Mouse (Mus musculus): ENCODE measurements around the gene Fv1. TPM values are rescaled to one million over a fixed set of nuclear protein-coding genes. Genes with fewer than 3 reads are reported as not detected.

Gene Fv1
- total RNA-seq, 1 experiment: 1.6 TPM

DNA sequence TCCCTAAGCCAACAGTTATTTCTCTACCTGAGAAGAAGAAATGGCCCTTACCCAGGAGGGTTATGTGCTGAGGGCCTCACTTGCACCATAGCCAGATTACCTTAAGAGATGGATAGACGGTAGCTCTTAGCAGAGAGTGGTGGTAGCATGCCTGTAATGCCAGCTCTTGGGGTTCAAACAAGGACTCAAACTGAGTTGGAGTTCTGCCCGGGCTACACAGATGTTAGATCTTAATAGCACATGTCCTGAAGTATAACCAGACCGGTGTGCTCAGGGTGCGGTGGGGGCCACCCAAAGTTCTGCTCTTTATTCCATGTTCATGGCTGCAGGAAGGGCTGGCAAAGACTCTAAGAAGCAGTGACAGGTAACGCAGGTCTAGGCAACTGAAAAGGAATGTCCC lies 40.7 kb downstream of the Fv1 start:
- no peak for DNase-seq (ENCODE audit: low read depth, low spot score)
- Histone ChIP-seq H3K27ac (ENCODE audit: insufficient read depth, low read depth, low read length, poor library complexity, severe bottlenecking) (no peak overlapping the region), H3K4me1 (ENCODE audit: control insufficient read depth in 2 of 2, insufficient read depth in 2 of 2, low read length in 2 of 2, poor library complexity in 1 of 2) (peaks cover 0 to 1% of the 10 kb centered on the region in 2 experiments; a peak in 1 of 4 replicates), H3K36me3 (ENCODE audit: control insufficient read depth, insufficient read depth, low read length, poor library complexity, severe bottlenecking) (peaks cover 3% of the 10 kb centered on the region; the same call in 1 of the 2 replicates), H3K4me3 (ENCODE audit: insufficient read depth in 1 of 2, low read depth in 1 of 2, low read length in 2 of 2, poor library complexity in 1 of 2, severe bottlenecking in 1 of 2) (no peak overlapping the region), H3K9me3 (ENCODE audit: control insufficient read depth, insufficient read depth, low read depth, low read length) (no peaks in the 10 kb centered on the region), H3K9ac (ENCODE audit: insufficient read depth, low read depth, low read length, poor library complexity, severe bottlenecking) (no peak overlapping the region)
- no peak for TF ChIP-seq MAFK (IDR thresholded peaks at IDR 0.05; ENCODE audit: insufficient read depth, low read depth, low read length)
- no peak for TF ChIP-seq ZC3H11A (IDR thresholded peaks at IDR 0.05; ENCODE audit: borderline replicate concordance, low read depth, low read length)
- no peak for TF ChIP-seq HCFC1 (IDR thresholded peaks at IDR 0.05; ENCODE audit: borderline replicate concordance, insufficient read depth, low read length)
- no peak for TF ChIP-seq CHD2 (IDR thresholded peaks at IDR 0.05; ENCODE audit: low read depth, low read length)
- no peak for TF ChIP-seq ZNF384 (IDR thresholded peaks at IDR 0.05; ENCODE audit: low read depth, low read length)
- in situ Hi-C loops (cut with MboI; ENCODE audit: low sequenced_read_pairs in 2 of 2, unreplicated experiment in 2 of 2): no loop called here

DNA sequence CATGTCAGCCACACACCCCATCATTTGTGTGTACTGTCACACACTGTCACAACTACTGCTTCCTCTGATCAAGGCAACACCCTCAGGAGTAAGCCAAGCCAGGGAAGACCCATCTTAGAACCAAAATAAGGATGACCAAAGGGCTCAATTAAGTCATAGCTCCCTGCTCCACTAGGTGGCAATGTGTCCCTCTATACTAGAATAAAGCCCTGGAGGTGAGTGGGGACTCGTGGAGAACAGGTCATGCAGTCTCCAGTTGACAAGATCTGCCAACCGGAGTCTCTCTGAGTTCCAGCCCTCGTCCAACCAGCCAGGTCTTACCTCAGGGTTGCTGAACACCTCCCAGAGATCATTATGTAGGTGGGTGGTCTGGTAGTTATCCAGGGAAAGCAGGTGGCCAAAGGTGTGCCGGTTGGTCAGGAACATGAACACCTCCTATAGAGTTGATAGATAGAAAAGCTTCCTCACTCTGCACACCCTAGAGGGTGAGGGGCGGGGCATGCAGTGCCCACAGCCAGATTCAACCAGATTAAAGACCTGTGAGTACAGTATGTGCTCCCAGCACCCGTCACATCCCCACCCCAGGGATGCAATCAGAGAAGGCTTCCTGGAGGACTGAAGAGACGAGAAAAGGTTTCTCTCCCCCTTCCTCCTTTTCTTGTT lies 49.8 kb downstream of the Fv1 start:
- Histone ChIP-seq H3K4me3 (ENCODE audit: insufficient read depth in 1 of 2, low read depth in 1 of 2, low read length in 2 of 2, poor library complexity in 1 of 2, severe bottlenecking in 1 of 2) (no peak overlapping the region), H3K9ac (ENCODE audit: insufficient read depth, low read depth, low read length, poor library complexity, severe bottlenecking) (no peak overlapping the region), H3K9me3 (ENCODE audit: control insufficient read depth, insufficient read depth, low read depth, low read length) (no peaks in the 10 kb centered on the region), H3K27ac (ENCODE audit: insufficient read depth, low read depth, low read length, poor library complexity, severe bottlenecking) (no peak overlapping the region; the same call in 1 of the 2 replicates), H3K36me3 (ENCODE audit: control insufficient read depth, insufficient read depth, low read length, poor library complexity, severe bottlenecking) (peaks cover 13% of the 10 kb centered on the region; the same call in 1 of the 2 replicates), H3K4me1 (ENCODE audit: control insufficient read depth in 2 of 2, insufficient read depth in 2 of 2, low read length in 2 of 2, poor library complexity in 1 of 2) (peaks cover 0 to 11% of the 10 kb centered on the region in 2 experiments; a peak in 2 of 4 replicates)
- TF ChIP-seq MAFK (IDR thresholded peaks at IDR 0.05; ENCODE audit: insufficient read depth, low read depth, low read length) (no peak), HCFC1 (IDR thresholded peaks at IDR 0.05; ENCODE audit: borderline replicate concordance, insufficient read depth, low read length) (no peak), ZNF384 (IDR thresholded peaks at IDR 0.05; ENCODE audit: low read depth, low read length) (no peak), ZC3H11A (IDR thresholded peaks at IDR 0.05; ENCODE audit: borderline replicate concordance, low read depth, low read length) (no peak), CHD2 (IDR thresholded peaks at IDR 0.05; ENCODE audit: low read depth, low read length) (no peak)
- in situ Hi-C loops (cut with MboI; ENCODE audit: low sequenced_read_pairs in 2 of 2, unreplicated experiment in 2 of 2): no loop called here
- DNase-seq (ENCODE audit: low read depth, low spot score): peak; percentile 71

Other genes starting within 250 kb of the Fv1 start
- 110 and 118 TPM in 2 replicates for gene Zfp979, start 226.5 kb upstream of the Fv1 start, total RNA-seq (2012; rRNA removed)
- 66.5 and 71.2 TPM in 2 replicates for gene Zfp534, start 166.4 kb upstream of the Fv1 start, total RNA-seq (2012; rRNA removed)
- gene Zfp984, start 59.2 kb upstream of the Fv1 start, total RNA-seq (2012; rRNA removed): 40.9 and 42.6 TPM in 2 replicates
- 3.6 and 4.9 TPM in 2 replicates for gene Zfp933, start 20.6 kb upstream of the Fv1 start, total RNA-seq (2012; rRNA removed)
- 6.3 and 27.9 TPM in 2 replicates for gene Miip, start 163 bp upstream of the Fv1 start, total RNA-seq (2012; rRNA removed)
- 12.4 and 18.6 TPM in 2 replicates for gene Mfn2, start 35.7 kb downstream of the Fv1 start, total RNA-seq (2012; rRNA removed)
- 26.2 and 50.0 TPM in 2 replicates for gene Plod1, start 67.8 kb downstream of the Fv1 start, total RNA-seq (2012; rRNA removed)
- gene 2510039O18Rik, start 71.9 kb downstream of the Fv1 start, total RNA-seq (2012; rRNA removed): 73.5 and 115 TPM in 2 replicates
- 0.95 and 3.8 TPM in 2 replicates for gene Nppb, start 116.8 kb downstream of the Fv1 start, total RNA-seq (2012; rRNA removed)
- gene Nppa, start 131.7 kb downstream of the Fv1 start, total RNA-seq (2012; rRNA removed): 0.37 TPM in 1 of 2 replicates, not detected in the other
- gene Clcn6, start 169.8 kb downstream of the Fv1 start, total RNA-seq (2012; rRNA removed): 32.5 and 49.1 TPM in 2 replicates
- 34.0 and 51.7 TPM in 2 replicates for gene Mthfr, start 170.1 kb downstream of the Fv1 start, total RNA-seq (2012; rRNA removed)
- 122 and 158 TPM in 2 replicates for gene Agtrap, start 219.1 kb downstream of the Fv1 start, total RNA-seq (2012; rRNA removed)